Mouse (Mus musculus) ES-Bruce4 (cell line): ENCODE data around the gene Syngr3.

Experiments
- CTCF ChIP-seq: IDR thresholded peaks from one replicate; pipeline ENCODE4 v1.8.1; 2011; ENCODE audit warnings: low read depth, low read length
- POLR2A ChIP-seq: IDR thresholded peaks from one replicate; pipeline ENCODE4 v1.8.1; 2011; ENCODE audit warnings: low read length; ENCODE audit not compliant: insufficient read depth

- TF ChIP-seq POLR2A, result no peak
- TF ChIP-seq CTCF, result no peak
Measured at GRCm38 (mm10) chr17:24696011-24696697, 6.4 kb upstream of the Syngr3 start, which contains the start of the genes Gfer and Noxo1.
